Mouse (Mus musculus) embryonic stem cell, embryonic (primary cell): ENCODE data around the gene Nsun7.

Experiments used
- CTCF ChIA-PET, 4 experiments: fragments of 300-600 bp in 2 of 4; fragments of 350-600 bp in 2 of 4; sonication (Branson Sonifier 250); formaldehyde crosslinking; loops; one replicate each; lab custom pipeline; 2022; ENCODE audit warnings: inconsistent platforms in 2 of 4; lab: Charles Lee
- POLR2A ChIA-PET, 4 experiments: fragments of 300-600 bp in 2 of 4; fragments of 350-600 bp in 2 of 4; sonication (Branson Sonifier 250); formaldehyde crosslinking; loops; one replicate each; lab custom pipeline; 2022; ENCODE audit warnings: antibody characterized with exemption in 4 of 4, inconsistent platforms in 1 of 4; lab: Charles Lee

Gene Nsun7

DNA sequence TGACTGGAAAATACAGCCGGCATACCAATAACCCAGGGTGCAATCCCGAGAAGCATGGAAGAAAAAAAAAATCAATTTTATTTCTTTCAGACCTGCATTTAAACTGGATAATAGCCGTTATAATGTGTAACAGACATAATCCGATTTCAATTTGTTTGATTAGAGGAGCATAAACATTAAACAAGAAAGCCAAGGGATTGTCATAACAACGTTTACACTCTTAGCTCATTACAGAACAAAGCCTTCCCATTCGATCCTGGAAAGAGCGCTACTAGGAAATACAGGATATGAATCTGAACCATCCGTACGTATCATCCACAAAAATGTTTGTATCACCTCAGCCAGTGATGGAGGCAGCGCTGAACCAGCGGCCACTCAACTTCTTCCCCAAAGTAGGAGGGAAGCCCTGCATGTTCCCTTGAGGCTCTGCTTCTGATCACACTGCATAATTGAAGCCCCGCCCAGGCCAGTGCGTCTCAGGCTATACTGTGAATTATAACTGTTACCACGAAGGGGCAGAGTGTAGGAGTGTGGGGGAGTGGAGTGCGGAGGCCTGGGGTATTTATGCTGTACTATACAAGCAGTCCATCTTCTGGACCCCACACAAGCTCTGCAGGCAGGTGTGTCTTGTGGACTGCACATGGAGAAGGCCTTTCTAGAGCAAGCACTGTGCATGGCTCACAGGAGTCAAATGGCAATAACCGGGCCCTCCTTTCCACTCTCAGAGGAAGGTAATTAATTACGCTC is 80.8 kb downstream of the Nsun7 start:
- POLR2A ChIA-PET = interaction anchor here (0.7 to 2.8 kb wide), 6 partner anchors 33 to 336 kb away, joined by 3 to 9 read pairs (median 4); partner anchors contain the start of gene Uchl1 (in 2 of the 4)
- CTCF ChIA-PET = interaction anchor here in 3 of 4 experiments (0.5 to 3.6 kb wide), 4 partner anchors 12 to 390 kb away, joined by 3 to 30 read pairs (median 3); no protein-coding TSS in a partner anchor

DNA sequence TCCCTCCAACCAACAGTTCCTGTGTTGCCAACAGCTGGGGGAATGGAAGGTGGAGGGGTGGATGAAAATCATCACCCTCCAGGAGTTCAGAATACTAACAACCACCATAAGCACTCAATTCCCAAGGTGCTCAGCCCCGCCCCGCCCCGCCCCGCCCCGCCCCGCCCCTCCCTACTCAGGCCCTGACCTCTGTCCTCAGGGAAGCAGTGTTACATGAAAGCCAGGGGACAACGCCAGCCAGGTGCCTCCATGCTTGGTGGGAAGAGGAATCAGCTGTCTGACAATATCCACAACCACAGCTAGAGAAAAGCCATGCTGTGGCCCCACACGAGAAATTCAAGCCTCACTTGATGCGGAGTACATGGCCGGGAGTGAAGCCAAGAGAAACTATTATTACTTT is 82.2 kb downstream of the Nsun7 start:
- ChIA-PET POLR2A (interaction anchor here (0.5 to 2.8 kb wide), 13 partner anchors 9 to 334 kb away, joined by 3 to 9 read pairs (median 4); partner anchors contain the start of gene Uchl1 (in 2 of the 4)), CTCF (interaction anchor here in 3 of 4 experiments (0.6 to 1.7 kb wide), 5 partner anchors 15 to 123 kb away, joined by 3 to 8 read pairs (median 4); no protein-coding TSS in a partner anchor)

DNA sequence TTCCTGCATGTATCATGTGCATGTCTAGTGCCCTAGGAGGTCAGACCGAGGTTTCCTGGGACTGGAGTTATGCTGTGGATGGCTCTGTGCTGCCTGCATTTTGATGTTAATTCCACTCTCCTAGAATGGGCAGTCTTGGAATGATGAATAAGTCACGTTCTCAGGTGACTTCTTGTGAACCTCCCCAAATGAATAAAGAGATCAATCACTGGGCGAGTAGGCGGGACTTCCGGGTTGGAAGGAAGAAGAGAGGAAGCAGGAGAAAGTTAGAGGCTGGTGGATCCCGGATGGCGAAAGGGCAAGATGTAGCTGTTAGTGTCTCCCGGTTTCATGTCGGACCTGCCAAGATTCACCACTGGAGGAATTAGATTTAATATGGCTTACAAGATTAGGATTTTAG is 82.6 kb downstream of the Nsun7 start:
- ChIA-PET POLR2A (interaction anchor here (0.5 to 2.8 kb wide), 14 partner anchors 8 to 334 kb away, joined by 3 to 9 read pairs (median 4); partner anchors contain the start of gene Uchl1 (in 3 of the 4)), CTCF (interaction anchor here in 3 of 4 experiments (0.6 to 1.7 kb wide), 5 partner anchors 16 to 123 kb away, joined by 3 to 8 read pairs (median 4); no protein-coding TSS in a partner anchor)

DNA sequence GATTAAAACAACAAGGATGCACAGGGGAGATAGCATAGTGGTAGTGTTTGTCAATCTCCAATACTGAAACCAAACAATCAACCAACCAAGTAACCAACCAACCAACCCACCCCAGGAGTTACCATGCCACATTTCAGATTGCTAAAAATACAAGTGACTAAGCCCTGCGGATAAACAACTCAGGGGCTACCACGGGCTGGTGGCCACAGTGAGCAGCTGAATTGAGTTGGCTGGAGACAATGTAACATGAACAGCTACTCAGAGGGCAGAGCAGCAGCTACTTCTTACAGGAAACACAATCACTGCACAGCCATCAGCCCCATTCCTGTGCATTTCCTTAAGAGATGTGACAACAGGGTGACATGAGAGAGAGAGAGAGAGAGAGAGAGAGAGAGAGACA is 84.5 kb downstream of the Nsun7 start:
- ChIA-PET POLR2A (interaction anchor here in 3 of 4 experiments (0.6 to 3.4 kb wide), 10 partner anchors 9 to 340 kb away, joined by 3 to 8 read pairs (median 4); no protein-coding TSS in a partner anchor), CTCF (interaction anchor here (0.8 to 2.6 kb wide), 5 partner anchors 17 to 25 kb away, joined by 3 to 10 read pairs (median 4); no protein-coding TSS in a partner anchor)

DNA sequence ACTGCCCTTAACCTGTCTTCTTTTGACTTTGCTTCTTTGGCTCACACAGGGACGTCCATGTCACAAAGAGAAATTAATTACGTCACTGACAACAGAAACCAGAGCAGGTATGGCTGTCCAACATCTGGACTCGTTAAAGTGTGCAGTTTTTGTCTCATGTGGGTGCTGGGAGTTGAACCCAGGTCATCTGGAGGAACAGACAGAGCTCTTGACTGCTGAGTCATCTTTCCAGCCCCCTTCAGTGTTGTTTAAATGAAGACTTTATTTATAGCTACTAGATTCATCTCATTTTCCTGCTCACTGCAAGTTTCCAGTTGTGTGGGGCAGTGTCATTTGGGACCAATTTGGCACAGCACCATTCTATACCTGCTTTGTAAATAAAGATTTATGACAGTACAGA is 85.4 kb downstream of the Nsun7 start:
- POLR2A ChIA-PET = interaction anchor here in 3 of 4 experiments (0.5 to 3.4 kb wide), 9 partner anchors 8 to 441 kb away, joined by 3 to 8 read pairs (median 4); partner anchors contain the start of gene Uchl1 (in 1 of the 3)
- CTCF ChIA-PET = interaction anchor here (0.6 to 2.6 kb wide), 7 partner anchors 18 to 85 kb away, joined by 3 to 10 read pairs (median 4); partner anchors contain the start of gene Nsun7 (in 1 of the 4)

DNA sequence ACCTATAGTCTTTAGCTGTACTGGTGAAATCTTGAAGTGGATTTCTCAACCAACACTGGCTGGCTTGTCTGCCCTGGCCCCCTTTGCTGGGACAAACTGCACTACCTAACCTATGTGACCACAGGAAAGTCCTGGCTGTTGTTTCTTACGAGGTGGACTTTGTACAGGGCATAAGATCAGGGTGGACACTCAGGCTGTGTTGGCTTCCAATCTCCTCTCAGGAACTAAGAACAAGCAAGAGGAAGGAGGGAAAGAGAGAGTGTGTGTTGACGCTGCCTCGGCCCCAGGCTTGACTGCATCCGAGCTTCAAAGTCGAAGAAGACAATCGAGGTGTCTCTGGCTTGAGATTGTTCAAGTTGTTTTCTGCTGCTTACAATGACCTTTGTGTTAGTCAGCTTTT is 87.1 kb downstream of the Nsun7 start:
- CTCF ChIA-PET = no interaction called here
- POLR2A ChIA-PET = interaction anchor here in 2 of 4 experiments (0.7 to 1.0 kb wide), 2 partner anchors 14 to 295 kb away, joined by 3 read pairs; no protein-coding TSS in a partner anchor
